Mouse (Mus musculus) spleen, adult 2 months (tissue): ENCODE results near the gene Stk38.

Experiments used
- CTCF ChIP-seq: fragments of 200-500 bp; IDR thresholded peaks from 2 replicates; pipeline ENCODE4 v1.5.1; 2011; ENCODE audit warnings: mild to moderate bottlenecking, inconsistent platforms; ENCODE audit not compliant: insufficient read depth, insufficient read length, insufficient replicate concordance; ENCODE audit errors: extremely low read depth
- POLR2A ChIP-seq: fragments of 200-500 bp; IDR thresholded peaks from 2 replicates; pipeline ENCODE4 v1.6.1; 2011; ENCODE audit warnings: low read depth, low read length, inconsistent platforms

GRCm38 (mm10) chr17:28986833-28987232, 21.0 kb downstream of the Stk38 start:
- TF ChIP-seq POLR2A (no peak), CTCF (peak; percentile 27; the same call in 1 of the 2 replicates)
